Mouse (Mus musculus) CD4-positive, CD25-positive, alpha-beta regulatory T cell, adult 9 weeks (primary cell): ENCODE data around the gene Kctd2. TPM values are rescaled to one million over a fixed set of nuclear protein-coding genes. Genes with fewer than 3 reads are reported as not detected.

Source experiments
- polyA plus RNA-seq: library from polyadenylated mRNA; unstranded; fragments of 100-300 nt; shearing (Covaris generic); gene quantifications from one replicate; pipeline ENCODE4 v1.2.1, GENCODE M21; 2017

The Kctd2 gene
- polyA plus RNA-seq = 4.4 TPM

DNA sequence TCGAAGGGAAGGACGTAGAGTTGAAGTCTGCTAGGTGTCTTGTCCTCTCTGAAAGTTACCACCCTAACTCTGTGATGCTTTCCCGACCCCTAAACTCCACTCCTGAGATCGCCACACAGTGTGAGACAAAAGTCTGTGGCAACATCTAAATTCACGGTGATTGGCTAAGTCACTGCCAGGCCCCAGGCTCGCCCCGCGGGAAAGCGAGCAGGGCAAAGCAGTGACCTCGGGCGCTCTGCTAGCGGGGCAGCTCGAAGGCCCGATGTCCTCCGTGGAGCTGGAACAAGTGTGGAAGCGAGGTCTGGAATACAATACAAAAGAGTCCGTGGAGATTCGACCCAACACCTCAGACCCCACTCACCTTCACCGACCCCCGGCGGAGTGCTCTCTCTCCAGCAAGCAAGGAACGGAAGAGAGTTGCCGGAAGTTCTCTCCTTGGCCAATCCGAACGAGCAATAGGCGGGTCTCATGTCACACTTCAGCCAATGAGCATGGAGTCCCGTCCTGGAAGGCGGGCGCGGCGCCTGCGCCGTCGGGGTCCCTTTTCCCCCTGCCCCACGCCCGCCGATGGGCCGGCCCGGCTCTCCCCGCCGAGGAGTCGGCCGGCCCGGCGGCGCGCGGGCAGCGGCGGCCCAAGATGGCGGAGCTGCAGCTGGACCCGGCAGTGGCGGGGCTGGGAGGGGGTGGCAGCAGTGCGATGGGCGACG, at the start of gene Kctd2, which contains the start of gene Atp5h:
Gene Kctd2, plus strand, starts transcription at position 598 of the 707 bp plus-strand sequence.
Gene Atp5h, minus strand, starts transcription at position 432 of the 707 bp plus-strand sequence.

GRCm38 (mm10) chr11:115381743-115382539, 38.0 kb upstream of the Kctd2 start, which contains the start of gene Cdr2l:
Gene Cdr2l (plus strand): TSS chr11:115381916.

GRCm38 (mm10) chr11:115403338-115404124, 16.4 kb upstream of the Kctd2 start, which contains the start of gene Mrpl58:
Gene Mrpl58 (plus strand): TSS chr11:115403752.

DNA sequence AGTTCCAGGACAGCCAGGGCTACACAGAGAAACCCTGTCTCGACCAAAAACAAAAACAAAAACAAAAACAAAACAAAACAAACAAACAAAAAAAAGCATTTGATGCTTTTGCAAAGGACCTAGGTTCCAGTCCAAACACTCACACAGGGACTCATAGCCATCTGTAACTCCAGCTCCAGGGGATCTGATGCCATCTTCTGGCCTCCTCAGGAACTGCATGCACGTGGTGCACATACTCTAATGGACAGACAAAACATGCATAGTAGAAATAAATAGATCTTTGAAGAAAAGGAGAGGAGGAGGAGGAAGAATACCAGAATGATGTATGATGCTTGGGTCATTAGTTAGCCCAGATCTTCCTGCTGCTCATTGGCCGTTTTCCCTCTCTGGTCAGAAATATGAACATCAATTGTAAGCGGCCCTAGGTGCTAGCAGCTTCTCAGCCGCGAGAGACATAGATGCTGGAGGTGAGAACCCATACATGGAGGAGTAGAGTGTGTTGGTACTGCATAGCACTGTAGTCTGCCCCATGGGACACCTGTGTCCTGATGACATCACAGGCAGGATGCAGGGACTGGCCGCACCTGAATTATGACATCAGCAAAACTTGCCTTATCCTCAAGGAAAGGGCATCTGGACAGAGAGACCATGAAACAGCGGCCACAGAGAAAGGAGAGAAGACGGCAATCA, 20.1 kb downstream of the Kctd2 start, which contains the start of gene Trim80:
Gene Trim80, plus strand, starts transcription at position 640 of the 690 bp plus-strand sequence.

GRCm38 (mm10) chr11:115462243-115462891, 42.4 kb downstream of the Kctd2 start, which contains the start of gene Slc16a5:
Gene Slc16a5 (plus strand): TSS chr11:115462474.

DNA sequence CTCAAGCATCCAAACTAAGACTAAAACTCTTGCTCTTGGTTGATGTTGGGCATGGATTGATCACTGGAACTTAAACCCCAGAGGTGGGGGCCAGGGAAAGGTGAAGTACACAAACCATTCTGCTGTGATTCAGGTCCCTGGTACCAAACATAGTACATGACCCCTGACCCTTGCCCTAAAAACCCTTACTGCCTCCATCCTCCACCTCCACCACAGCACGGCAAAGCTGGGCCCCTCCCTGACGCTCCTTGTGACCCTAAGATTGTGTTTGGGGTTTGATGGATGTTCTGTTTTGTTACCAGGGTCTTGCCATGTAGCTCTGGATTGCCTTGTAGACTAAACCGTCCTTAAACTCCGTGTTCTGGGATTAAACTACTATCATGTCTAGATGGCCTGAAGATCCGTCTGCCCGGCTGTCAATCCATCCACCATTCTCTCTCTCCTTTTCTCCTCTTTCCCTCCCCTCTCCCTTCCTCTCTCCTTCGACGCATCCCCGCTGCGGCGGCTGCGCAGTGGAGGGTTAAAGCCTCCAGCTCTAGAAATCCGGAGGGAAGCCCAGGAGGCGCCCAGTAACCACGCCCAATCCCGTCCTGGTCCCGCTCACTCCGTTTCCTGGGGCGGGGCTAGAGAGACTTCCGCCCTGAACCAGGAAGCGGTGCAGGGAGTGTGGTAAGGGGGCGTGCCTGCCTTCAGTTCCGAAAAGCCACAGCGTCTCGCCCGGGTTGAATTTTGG, 55.3 kb downstream of the Kctd2 start, which contains the start of gene Armc7:
Gene Armc7, plus strand, starts transcription at position 643 of the 733 bp plus-strand sequence.

Other genes starting within 250 kb of the Kctd2 start
- 16.5 TPM for gene Tmem104, start 232.6 kb upstream of the Kctd2 start, polyA plus RNA-seq
- gene Nat9, start 232.3 kb upstream of the Kctd2 start, polyA plus RNA-seq = 14.4 TPM
- gene Grin2c, start 152.9 kb upstream of the Kctd2 start, polyA plus RNA-seq = not detected
- 44.7 TPM for gene Fdxr, start 143.1 kb upstream of the Kctd2 start, polyA plus RNA-seq
- 1.6 TPM for gene Fads6, start 122.5 kb upstream of the Kctd2 start, polyA plus RNA-seq
- gene Otop2, start 113.0 kb upstream of the Kctd2 start, polyA plus RNA-seq = not detected
- gene Ush1g, start 98.1 kb upstream of the Kctd2 start, polyA plus RNA-seq = not detected
- gene Otop3, start 85.4 kb upstream of the Kctd2 start, polyA plus RNA-seq = not detected
- gene Hid1, start 52.4 kb upstream of the Kctd2 start, polyA plus RNA-seq = 16.5 TPM
- gene Cdr2l, start 38.2 kb upstream of the Kctd2 start, polyA plus RNA-seq = not detected
- 206 TPM for gene Mrpl58, start 16.4 kb upstream of the Kctd2 start, polyA plus RNA-seq
- 760 TPM for gene Atp5h, start 166 bp upstream of the Kctd2 start, polyA plus RNA-seq
- gene Trim80, start 20.4 kb downstream of the Kctd2 start, polyA plus RNA-seq = not detected
- gene Slc16a5, start 42.3 kb downstream of the Kctd2 start, polyA plus RNA-seq = 23.6 TPM
- 115 TPM for gene Armc7, start 55.5 kb downstream of the Kctd2 start, polyA plus RNA-seq
- gene Nt5c, start 71.7 kb downstream of the Kctd2 start, polyA plus RNA-seq = 388 TPM
- 645 TPM for gene Jpt1, start 94.3 kb downstream of the Kctd2 start, polyA plus RNA-seq
- 775 TPM for gene Sumo2, start 116.1 kb downstream of the Kctd2 start, polyA plus RNA-seq
- gene Nup85, start 144.3 kb downstream of the Kctd2 start, polyA plus RNA-seq = 95.7 TPM
- 68.3 TPM for gene Mrps7, start 183.8 kb downstream of the Kctd2 start, polyA plus RNA-seq
- gene Gga3, start 183.9 kb downstream of the Kctd2 start, polyA plus RNA-seq = 71.5 TPM
- gene Mif4gd, start 192.8 kb downstream of the Kctd2 start, polyA plus RNA-seq = 198 TPM
- 70.8 TPM for gene Slc25a19, start 208.2 kb downstream of the Kctd2 start, polyA plus RNA-seq